ENCODE assay signal across 10 mouse cellular contexts in the genomic region with DNA sequence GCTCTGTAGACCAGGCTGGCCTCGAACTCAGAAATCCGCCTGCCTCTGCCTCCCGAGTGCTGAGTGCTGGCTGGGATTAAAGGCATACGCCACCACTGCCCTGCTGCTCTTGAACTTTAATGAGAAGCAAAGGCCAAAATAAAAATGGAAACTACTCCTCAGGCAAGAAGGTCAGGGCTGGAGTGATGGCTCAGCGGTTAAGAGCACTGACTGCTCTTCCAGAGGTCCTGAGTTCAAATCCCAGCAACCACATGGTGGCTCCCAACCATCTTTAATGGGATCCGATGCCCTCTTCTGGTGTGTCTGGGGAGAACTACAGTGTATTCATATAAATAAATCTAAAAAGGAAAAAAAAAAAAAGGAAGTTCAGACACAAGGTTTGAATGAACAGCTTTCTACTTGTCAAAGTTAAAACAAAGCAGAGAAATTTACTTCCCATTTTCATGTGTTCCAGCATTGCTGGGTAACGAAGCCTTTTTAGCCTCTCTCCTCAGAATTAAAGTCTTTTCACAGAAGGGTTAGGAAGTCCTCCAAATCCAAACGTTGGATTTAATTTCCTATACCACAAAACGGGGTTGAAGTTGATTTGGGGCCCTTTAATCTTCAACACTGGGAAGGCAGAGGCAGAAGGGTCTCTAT. TPM values are rescaled to one million over a fixed set of nuclear protein-coding genes. Genes with fewer than 3 reads are reported as not detected.
DNase-seq lines count a peak whose midpoint lies in the region; ATAC-seq and TF ChIP-seq lines count a peak whose summit lies in the region.
"Had no signal": no experiment of that assay in that cellular context is flagged by ENCODE, and none has a peak within 500 bp of the region (broad histone marks: within the 10 kb centered on the region; RNA-seq: fewer than 3 reads in every experiment).

No protein-coding gene starts in this region.

- H3K27me3 ChIP-seq in intestine, postnatal 0 days (replicated peaks; ENCODE audit: control insufficient read depth, insufficient read depth, low read length), result no peaks in the 10 kb centered on the region
- no peaks in the 10 kb centered on the region for H3K27me3 ChIP-seq in intestine, embryonic 16.5 days (replicated peaks; ENCODE audit: control insufficient read depth, insufficient read depth, low read length)
- H3K27me3 ChIP-seq in CH12.LX (replicated peaks), result no peaks in the 10 kb centered on the region
- H3K27me3 ChIP-seq in liver, embryonic 14.5 days (ENCODE audit: control insufficient read depth, insufficient read depth, low read length), result no peaks in the 10 kb centered on the region
- H3K27me3 ChIP-seq: intestine, embryonic 15.5 days had no signal

- TF ChIP-seq RAD21 in CH12.LX (IDR thresholded peaks at IDR 0.05; ENCODE audit: low read depth, low read length), result no peak

- H3K4me1 ChIP-seq in intestine, postnatal 0 days (replicated peaks; ENCODE audit: control insufficient read depth, insufficient read depth, low read length), result no peaks in the 10 kb centered on the region
- H3K4me1 ChIP-seq in intestine, embryonic 16.5 days (ENCODE audit: control insufficient read depth, insufficient read depth, low read length), result peaks cover 18% of the 10 kb centered on the region
- peaks cover 2 to 38% of the 10 kb centered on the region in 2 experiments; a peak in 3 of 4 replicates for H3K4me1 ChIP-seq in CH12.LX (ENCODE audit: control insufficient read depth in 1 of 2, insufficient read depth in 2 of 2)
- peaks cover 16% of the 10 kb centered on the region for H3K4me1 ChIP-seq in bone marrow macrophage, adult 2 months (ENCODE audit: control insufficient read depth, insufficient read depth, low read length)
- H3K4me1 ChIP-seq in liver, embryonic 14.5 days (replicated peaks; ENCODE audit: control insufficient read depth in 2 of 2, insufficient read depth in 2 of 2, low read length in 1 of 2), result peaks cover 14 to 26% of the 10 kb centered on the region in 2 experiments

- no peaks in the 10 kb centered on the region for H3K36me3 ChIP-seq in intestine, postnatal 0 days (ENCODE audit: control insufficient read depth, insufficient read depth)
- H3K36me3 ChIP-seq in intestine, embryonic 16.5 days (ENCODE audit: control insufficient read depth, insufficient read depth, low read length), result no peaks in the 10 kb centered on the region
- no peaks in the 10 kb centered on the region for H3K36me3 ChIP-seq in CH12.LX (replicated peaks in 1 of 2; ENCODE audit: control insufficient read depth in 1 of 2, insufficient read depth in 1 of 2, low read length in 1 of 2)
- no peaks in the 10 kb centered on the region for H3K36me3 ChIP-seq in liver, embryonic 14.5 days (replicated peaks; ENCODE audit: control insufficient read depth, insufficient read depth, low read depth)
- H3K36me3 ChIP-seq: intestine, embryonic 15.5 days had no signal

- in situ Hi-C loops in CH12.LX (cut with MboI; ENCODE audit: low pct_ligation_motif_present, low pct_unique_long_range_greater_than_20kb, low sequenced_read_pairs), result no loop called here

- ATAC-seq in intestine, postnatal 0 days, result no peak
- no peak for ATAC-seq in intestine, embryonic 16.5 days
- no peak for ATAC-seq in liver, embryonic 14.5 days (ENCODE audit: insufficient read depth)
- ATAC-seq: intestine, embryonic 15.5 days had no signal

- dilution Hi-C loops in CH12.LX (cut with MboI; ENCODE audit: extremely low pct_ligation_motif_present, extremely low pct_unique_long_range_greater_than_20kb, low sequenced_read_pairs), result no loop called here

- no peaks in the 10 kb centered on the region for H3K79me2 ChIP-seq in CH12.LX (replicated peaks; ENCODE audit: control insufficient read depth, extremely low read depth, insufficient read depth, poor library complexity, severe bottlenecking)

- TF ChIP-seq EP300 in CH12.LX (IDR thresholded peaks at IDR 0.05; ENCODE audit: low read length), result no peak
- TF ChIP-seq EP300 in liver, embryonic 14.5 days (IDR thresholded peaks at IDR 0.05; ENCODE audit: low read depth), result no peak

- no peak overlapping the region for H3K4me3 ChIP-seq in intestine, postnatal 0 days (ENCODE audit: low read depth, low read length)
- no peak overlapping the region for H3K4me3 ChIP-seq in intestine, embryonic 16.5 days (ENCODE audit: low read length)
- H3K4me3 ChIP-seq in CH12.LX (replicated peaks in 1 of 3; ENCODE audit: low read depth in 2 of 3, low read length in 2 of 3, poor library complexity in 1 of 3), result no peak overlapping the region
- H3K4me3 ChIP-seq in bone marrow macrophage, adult 2 months (ENCODE audit: insufficient read depth, low read length), result 0 out of 2 replicates have a peak overlapping the region, but pooled peaks have one; percentile 49
- no peak overlapping the region for H3K4me3 ChIP-seq in liver, embryonic 14.5 days (ENCODE audit: insufficient read depth in 1 of 2, low read depth in 2 of 2, low read length in 2 of 2)

- 80% methylated on average over 9 of the region's 9 CpGs for WGBS in intestine, postnatal 0 days
- WGBS in intestine, embryonic 16.5 days, result 76% methylated on average over 9 of the region's 9 CpGs
- WGBS in liver, embryonic 14.5 days (ENCODE audit: insufficient replicate concordance), result 56% methylated on average over 9 of the region's 9 CpGs

- TF ChIP-seq POLR2A in CH12.LX (IDR thresholded peaks at IDR 0.05; ENCODE audit: low read depth, low read length), result no peak
- no peak for TF ChIP-seq POLR2A in bone marrow macrophage, adult 2 months (IDR thresholded peaks at IDR 0.05; ENCODE audit: borderline replicate concordance, low read depth, low read length)

- no peaks in the 10 kb centered on the region for H3K9me3 ChIP-seq in intestine, postnatal 0 days (ENCODE audit: control insufficient read depth)
- no peaks in the 10 kb centered on the region for H3K9me3 ChIP-seq in intestine, embryonic 16.5 days (ENCODE audit: control insufficient read depth, low read length)
- H3K9me3 ChIP-seq in CH12.LX (replicated peaks; ENCODE audit: low read length), result no peaks in the 10 kb centered on the region
- H3K9me3 ChIP-seq in liver, embryonic 14.5 days (ENCODE audit: control insufficient read depth, low read length), result no peaks in the 10 kb centered on the region
- H3K9me3 ChIP-seq: intestine, embryonic 15.5 days; megakaryocyte, embryonic 14.5 days had no signal

- no peak for DNase-seq in CH12.LX (ENCODE audit: extremely low read depth)
- DNase-seq in liver, embryonic 14.5 days (ENCODE audit: low read depth in 3 of 3, low spot score in 3 of 3), result no peak
- DNase-seq in spleen, postnatal 10 days (ENCODE audit: low spot score in 2 of 2), result no peak
- no peak for DNase-seq in kidney, adult 11 months

- H3K4me2 ChIP-seq in intestine, postnatal 0 days (replicated peaks; ENCODE audit: low read depth), result no peak overlapping the region; the same call in 1 of the 2 replicates
- H3K4me2 ChIP-seq in intestine, embryonic 16.5 days (ENCODE audit: low read depth, low read length), result no peak overlapping the region
- peak overlapping the region; percentile 90; the same call in 1 of the 2 replicates for H3K4me2 ChIP-seq in CH12.LX (ENCODE audit: insufficient read depth, low read depth, poor library complexity, severe bottlenecking)
- H3K4me2 ChIP-seq in liver, embryonic 14.5 days (ENCODE audit: low read depth), result peak overlapping the region; percentile 78

- no peak overlapping the region for H3K27ac ChIP-seq in intestine, postnatal 0 days (ENCODE audit: low read depth, low read length)
- no peak overlapping the region for H3K27ac ChIP-seq in intestine, embryonic 16.5 days (ENCODE audit: low read length)
- no peak overlapping the region for H3K27ac ChIP-seq in CH12.LX (ENCODE audit: insufficient read depth, low read depth)
- H3K27ac ChIP-seq in bone marrow macrophage, adult 2 months (ENCODE audit: insufficient read depth, low read depth, low read length), result peak overlapping the region; percentile 97
- H3K27ac ChIP-seq in liver, embryonic 14.5 days, result peak overlapping the region; percentile 99; the same call in 1 of the 2 replicates

- TF ChIP-seq CTCF in intestine, postnatal 0 days (IDR thresholded peaks at IDR 0.05; ENCODE audit: low read depth), result peak; percentile 13; the same call in 1 of the 2 replicates
- TF ChIP-seq CTCF in CH12.LX (conservative IDR thresholded peaks at IDR 0.05 in 1 of 2, IDR thresholded peaks at IDR 0.05 in 1 of 2; ENCODE audit: low read depth in 2 of 2, low read length in 2 of 2), result peak in 1 of 2 experiments; percentile 22; a peak in 1 of 4 replicates
- TF ChIP-seq CTCF in bone marrow macrophage, adult 2 months (IDR thresholded peaks at IDR 0.05; ENCODE audit: low read depth, low read length), result peak; percentile 50; the same call in 1 of the 2 replicates
- no peak for TF ChIP-seq CTCF in liver, embryonic 14.5 days (IDR thresholded peaks at IDR 0.05; ENCODE audit: low read depth)

- H3K9ac ChIP-seq in intestine, postnatal 0 days (ENCODE audit: low read depth, low read length), result no peak overlapping the region
- H3K9ac ChIP-seq in intestine, embryonic 16.5 days (ENCODE audit: low read depth, low read length), result no peak overlapping the region
- H3K9ac ChIP-seq in CH12.LX (ENCODE audit: insufficient read depth, low read depth), result peak overlapping the region; percentile 49; the same call in 1 of the 2 replicates
- H3K9ac ChIP-seq in liver, embryonic 14.5 days (replicated peaks), result peak overlapping the region; percentile 85

RNA-seq across cellular contexts. Expression of a gene that starts 3.5 kb away (rescaled TPM):
- polyA plus RNA-seq in intestine, postnatal 0 days (2015; fragmentation: Nextera tagmentation; extraction: Ambion mirVana), result 5.0 and 6.4 TPM in 2 replicates
- polyA plus RNA-seq in intestine, embryonic 16.5 days (2015; fragmentation: Nextera tagmentation; extraction: Ambion mirVana), result 20.4 and 23.1 TPM in 2 replicates
- 16.7 and 18.0 TPM in 2 replicates for total RNA-seq in CH12.LX (2012; rRNA removed)
- 8.2 and 10.0 TPM in 2 replicates for total RNA-seq in CH12.LX (2014; rRNA removed)
- 13.3 and 15.3 TPM in 2 replicates for polyA plus RNA-seq in CH12.LX (2012; ENCODE audit: insufficient read length, low read depth)
- polyA plus RNA-seq in bone marrow macrophage, adult 2 months (2012; ENCODE audit: insufficient read depth, insufficient read length, missing spikeins), result 15.6 and 17.8 TPM in 2 replicates
- polyA plus RNA-seq in liver, embryonic 14.5 days (2012; rRNA removed), result 8.4 and 9.4 TPM in 2 replicates
- 2.8 and 3.9 TPM in 2 replicates for polyA plus RNA-seq in liver, embryonic 14.5 days (2014; fragmentation: Nextera tagmentation; extraction: Ambion mirVana)

RNA-seq across cellular contexts. Expression of a gene that starts 18.4 kb away (rescaled TPM):
- polyA plus RNA-seq in intestine, postnatal 0 days (2015; fragmentation: Nextera tagmentation; extraction: Ambion mirVana), result 65.1 and 71.1 TPM in 2 replicates
- 71.9 and 88.2 TPM in 2 replicates for polyA plus RNA-seq in intestine, embryonic 16.5 days (2015; fragmentation: Nextera tagmentation; extraction: Ambion mirVana)
- total RNA-seq in CH12.LX (2012; rRNA removed), result 21.1 and 22.6 TPM in 2 replicates
- total RNA-seq in CH12.LX (2014; rRNA removed), result 13.9 and 17.0 TPM in 2 replicates
- polyA plus RNA-seq in CH12.LX (2012; ENCODE audit: insufficient read length, low read depth), result 30.0 and 43.4 TPM in 2 replicates
- 109 and 121 TPM in 2 replicates for polyA plus RNA-seq in bone marrow macrophage, adult 2 months (2012; ENCODE audit: insufficient read depth, insufficient read length, missing spikeins)
- polyA plus RNA-seq in liver, embryonic 14.5 days (2012; rRNA removed), result 12.9 and 13.7 TPM in 2 replicates
- polyA plus RNA-seq in liver, embryonic 14.5 days (2014; fragmentation: Nextera tagmentation; extraction: Ambion mirVana), result 4.8 and 5.6 TPM in 2 replicates

RNA-seq across cellular contexts. Expression of a gene that starts 22.0 kb away (rescaled TPM):
- polyA plus RNA-seq in intestine, postnatal 0 days (2015; fragmentation: Nextera tagmentation; extraction: Ambion mirVana), result 0.78 and 0.98 TPM in 2 replicates
- 1.2 and 1.3 TPM in 2 replicates for polyA plus RNA-seq in intestine, embryonic 16.5 days (2015; fragmentation: Nextera tagmentation; extraction: Ambion mirVana)
- total RNA-seq in CH12.LX (2012; rRNA removed), result not detected in 2 replicates
- not detected in 2 replicates for total RNA-seq in CH12.LX (2014; rRNA removed)
- not detected in 2 replicates for polyA plus RNA-seq in CH12.LX (2012; ENCODE audit: insufficient read length, low read depth)
- polyA plus RNA-seq in bone marrow macrophage, adult 2 months (2012; ENCODE audit: insufficient read depth, insufficient read length, missing spikeins), result not detected in 2 replicates
- polyA plus RNA-seq in liver, embryonic 14.5 days (2012; rRNA removed), result not detected in 2 replicates
- not detected in 2 replicates for polyA plus RNA-seq in liver, embryonic 14.5 days (2014; fragmentation: Nextera tagmentation; extraction: Ambion mirVana)
- total RNA-seq: left cerebral cortex, adult 8-10 months had no signal

RNA-seq across cellular contexts. Expression of a gene that starts 58.7 kb away (rescaled TPM):
- polyA plus RNA-seq in intestine, postnatal 0 days (2015; fragmentation: Nextera tagmentation; extraction: Ambion mirVana), result 4.1 and 4.3 TPM in 2 replicates
- polyA plus RNA-seq in intestine, embryonic 16.5 days (2015; fragmentation: Nextera tagmentation; extraction: Ambion mirVana), result 3.0 and 4.5 TPM in 2 replicates
- 3.3 and 4.1 TPM in 2 replicates for total RNA-seq in CH12.LX (2012; rRNA removed)
- 0.66 and 0.82 TPM in 2 replicates for total RNA-seq in CH12.LX (2014; rRNA removed)
- polyA plus RNA-seq in CH12.LX (2012; ENCODE audit: insufficient read length, low read depth), result 4.9 and 5.3 TPM in 2 replicates
- 0.44 TPM in 1 of 2 replicates, not detected in the other for polyA plus RNA-seq in bone marrow macrophage, adult 2 months (2012; ENCODE audit: insufficient read depth, insufficient read length, missing spikeins)
- polyA plus RNA-seq in liver, embryonic 14.5 days (2012; rRNA removed), result 0.95 and 1.2 TPM in 2 replicates
- 0.37 and 0.59 TPM in 2 replicates for polyA plus RNA-seq in liver, embryonic 14.5 days (2014; fragmentation: Nextera tagmentation; extraction: Ambion mirVana)

Comparison
In these comparisons a context has a peak if more than half of its experiments do, and no peak if none do; other contexts are left out.
1. H3K27ac ChIP-seq: peak in bone marrow macrophage, adult 2 months (single experiment) and liver, embryonic 14.5 days (single experiment); none in intestine, postnatal 0 days (single experiment), intestine, embryonic 16.5 days (single experiment) and CH12.LX (single experiment).
2. H3K4me2 ChIP-seq: peak in CH12.LX (single experiment) and liver, embryonic 14.5 days (single experiment); none in intestine, postnatal 0 days (single experiment) and intestine, embryonic 16.5 days (single experiment).
3. H3K9ac ChIP-seq: peak in CH12.LX (single experiment) and liver, embryonic 14.5 days (single experiment); none in intestine, postnatal 0 days (single experiment) and intestine, embryonic 16.5 days (single experiment).